Mouse (Mus musculus) heart, embryonic 15.5 days (tissue): ENCODE data around the gene Mmrn1. TPM values are rescaled to one million over a fixed set of nuclear protein-coding genes. Genes with fewer than 3 reads are reported as not detected.

Source experiments
- ATAC-seq: fragments of 200-750 bp; cut with Nextera tagmentation; replicated peaks from 2 replicates; pipeline ENCODE4 v1.8.0; 2017; ENCODE audit warnings: low read depth, moderate TSS enrichment; ENCODE audit not compliant: insufficient number of reproducible peaks, insufficient read depth, low FRiP score
- H3K27ac ChIP-seq: fragments of 300-500 bp; sonication (generic); 2 replicates; pipeline ENCODE4 v1.5.1; 2015; ENCODE audit warnings: mild to moderate bottlenecking, inconsistent platforms
- H3K27me3 ChIP-seq: fragments of 300-500 bp; sonication (generic); 2 replicates; pipeline ENCODE4 v1.6.1; 2015; ENCODE audit warnings: inconsistent platforms
- H3K36me3 ChIP-seq: fragments of 300-500 bp; sonication (generic); 2 replicates; pipeline ENCODE4 v1.6.1; 2015; ENCODE audit warnings: mild to moderate bottlenecking, inconsistent platforms
- H3K4me1 ChIP-seq: fragments of 300-500 bp; sonication (generic); replicated peaks from 2 replicates; pipeline ENCODE4 v1.6.1; 2015; ENCODE audit warnings: inconsistent platforms
- H3K4me2 ChIP-seq: fragments of 300-500 bp; sonication (generic); 2 replicates; pipeline ENCODE4 v1.6.1; 2015; ENCODE audit warnings: inconsistent platforms, mild to moderate bottlenecking, moderate library complexity
- H3K4me3 ChIP-seq: fragments of 300-500 bp; sonication (generic); 2 replicates; pipeline ENCODE4 v1.5.1; 2015; ENCODE audit warnings: mild to moderate bottlenecking, inconsistent platforms
- H3K9ac ChIP-seq: fragments of 300-500 bp; sonication (generic); 2 replicates; pipeline ENCODE4 v1.6.1; 2015; ENCODE audit warnings: mild to moderate bottlenecking, inconsistent platforms
- H3K9me3 ChIP-seq: fragments of 300-500 bp; sonication (generic); replicated peaks from 2 replicates; pipeline ENCODE4 v1.6.1; 2016; ENCODE audit warnings: inconsistent platforms
- WGBS: fragments of 180-500 bp; shearing (Covaris S2); methylation state at CpG from one replicate; pipeline ENCODE4 v1.1.7; 2015; ENCODE audit warnings: mixed read lengths; 5-methylcytosine and 5-hydroxymethylcytosine counted together
- polyA plus RNA-seq: library from polyadenylated mRNA; unstranded; fragments of >200 nt; fragmentation: Nextera tagmentation; extraction: Ambion mirVana; gene quantifications from 2 replicates; pipeline ENCODE4 v1.2.1, GENCODE M21; 2015

Mmrn1 gene
- polyA plus RNA-seq, 1 experiment from 2014 or later: 4.3 TPM

DNA sequence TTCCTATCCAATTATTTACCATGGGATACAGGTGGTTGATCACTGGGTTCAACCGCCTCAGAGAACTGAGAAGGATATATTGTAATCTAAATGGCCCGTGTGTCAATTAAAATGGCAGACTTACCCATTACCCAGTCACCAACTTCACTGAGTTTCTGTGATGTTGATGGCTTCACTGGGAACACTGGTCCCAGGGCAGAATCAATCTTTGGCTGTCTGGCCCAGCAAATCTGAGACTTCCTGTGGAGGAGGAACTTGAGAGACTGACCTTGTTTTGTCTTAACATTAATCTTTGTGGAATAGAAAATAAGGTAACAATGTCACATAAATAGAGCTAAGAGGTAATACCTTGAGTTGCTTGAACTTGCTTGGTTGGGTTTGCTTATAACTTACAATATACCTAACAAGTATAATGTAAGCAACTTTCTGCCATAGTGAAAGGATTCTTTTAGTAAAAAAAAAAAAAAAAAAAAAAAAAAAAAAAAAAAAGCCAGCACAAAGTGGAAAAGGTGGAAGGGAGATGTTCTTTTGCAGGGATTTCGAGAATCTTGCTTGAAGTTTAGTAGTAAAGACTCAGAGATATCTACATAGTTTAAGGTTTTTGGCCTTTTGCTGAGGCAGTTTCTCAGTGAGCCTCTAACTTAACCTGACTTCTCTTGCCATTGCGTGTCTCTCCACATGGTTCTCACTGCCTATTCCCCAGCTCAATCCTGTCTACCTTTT lies 68.8 kb downstream of the Mmrn1 start:
- no peaks in the 10 kb centered on the region for H3K9me3 ChIP-seq
- H3K36me3 ChIP-seq: no peaks in the 10 kb centered on the region
- no peak overlapping the region for H3K4me3 ChIP-seq
- ATAC-seq: no peak
- no peak overlapping the region for H3K4me2 ChIP-seq
- H3K4me1 ChIP-seq: no peaks in the 10 kb centered on the region
- no peak overlapping the region for H3K9ac ChIP-seq
- no peaks in the 10 kb centered on the region for H3K27me3 ChIP-seq
- WGBS: 75% methylated on average over 4 of the region's 4 CpGs
- no peak overlapping the region for H3K27ac ChIP-seq

DNA sequence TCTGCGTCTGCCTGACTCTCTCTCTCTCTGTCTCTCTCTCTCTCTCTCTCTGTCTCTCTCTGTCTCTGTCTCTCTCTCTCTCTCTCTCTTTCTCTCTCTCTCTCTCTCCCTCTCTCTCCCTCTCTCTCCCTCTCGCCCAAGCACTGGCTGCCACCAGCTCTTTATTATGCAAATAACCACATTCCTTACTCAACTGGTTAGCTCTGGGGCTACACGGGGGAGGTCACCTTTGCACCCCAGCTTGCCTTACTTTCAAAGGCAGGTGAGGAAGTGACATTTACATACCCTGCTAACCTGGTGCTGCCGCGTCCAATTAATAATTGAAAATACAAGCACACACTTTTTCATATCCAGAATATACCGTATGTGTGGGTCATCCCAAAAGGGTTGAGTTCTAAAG lies 69.3 kb downstream of the Mmrn1 start:
- Histone ChIP-seq H3K36me3 (no peaks in the 10 kb centered on the region), H3K4me1 (no peaks in the 10 kb centered on the region), H3K4me3 (no peak overlapping the region), H3K9me3 (no peaks in the 10 kb centered on the region), H3K9ac (no peak overlapping the region), H3K27ac (no peak overlapping the region), H3K4me2 (0 out of 2 replicates have a peak overlapping the region, but pooled peaks have one; percentile 2), H3K27me3 (no peaks in the 10 kb centered on the region)
- WGBS: 26% methylated on average over 6 of the region's 6 CpGs
- ATAC-seq: no peak

DNA sequence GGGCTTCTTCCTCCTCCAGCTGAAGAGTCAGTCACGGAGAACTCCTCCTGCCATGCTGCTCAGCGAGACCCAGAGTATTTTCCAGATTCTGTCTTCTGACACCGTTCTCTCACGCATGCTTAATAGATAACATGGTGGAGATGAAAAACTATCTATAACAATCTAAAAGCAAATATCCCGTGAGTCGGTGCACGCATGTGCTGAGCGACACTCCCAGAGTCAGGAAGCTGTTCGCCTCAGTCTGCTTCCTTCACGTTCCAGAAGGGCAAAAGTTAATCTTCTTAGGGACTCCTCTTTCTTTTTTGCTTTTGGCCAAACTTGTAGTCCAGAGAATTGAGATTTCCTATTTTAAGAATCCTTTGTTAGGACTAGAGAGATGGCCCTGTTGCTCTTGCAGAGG lies 69.7 kb downstream of the Mmrn1 start:
- Histone ChIP-seq H3K9ac (no peak overlapping the region), H3K4me1 (no peaks in the 10 kb centered on the region), H3K9me3 (no peaks in the 10 kb centered on the region), H3K4me3 (no peak overlapping the region), H3K27ac (no peak overlapping the region), H3K4me2 (0 out of 2 replicates have a peak overlapping the region, but pooled peaks have one; percentile 2), H3K27me3 (no peaks in the 10 kb centered on the region), H3K36me3 (no peaks in the 10 kb centered on the region)
- no peak for ATAC-seq
- WGBS: 36% methylated on average over 10 of the region's 10 CpGs

DNA sequence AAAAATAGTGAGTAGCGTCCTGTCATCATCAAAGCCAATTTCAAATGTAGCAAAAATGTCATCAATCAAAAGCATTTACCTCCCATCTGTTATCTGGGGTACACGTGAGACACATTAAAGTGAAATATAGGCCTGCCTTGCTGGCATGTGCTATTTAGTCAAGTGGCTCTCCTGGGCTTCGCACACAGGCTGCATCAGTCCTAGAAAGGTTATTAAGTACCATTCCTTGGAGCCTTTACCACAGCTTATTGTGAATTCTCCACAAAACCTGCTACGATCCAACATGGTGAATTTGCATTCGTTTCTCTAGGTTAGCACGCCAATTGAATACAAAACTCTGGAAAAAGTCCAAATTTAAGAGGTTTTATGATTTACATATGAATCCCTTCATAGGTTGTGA lies 70.8 kb downstream of the Mmrn1 start:
- Histone ChIP-seq H3K4me3 (no peak overlapping the region), H3K9ac (no peak overlapping the region), H3K36me3 (no peaks in the 10 kb centered on the region), H3K4me1 (no peaks in the 10 kb centered on the region), H3K27me3 (no peaks in the 10 kb centered on the region), H3K9me3 (no peaks in the 10 kb centered on the region), H3K27ac (no peak overlapping the region), H3K4me2 (no peak overlapping the region)
- 76% methylated on average over 6 of the region's 6 CpGs for WGBS
- no peak for ATAC-seq

DNA sequence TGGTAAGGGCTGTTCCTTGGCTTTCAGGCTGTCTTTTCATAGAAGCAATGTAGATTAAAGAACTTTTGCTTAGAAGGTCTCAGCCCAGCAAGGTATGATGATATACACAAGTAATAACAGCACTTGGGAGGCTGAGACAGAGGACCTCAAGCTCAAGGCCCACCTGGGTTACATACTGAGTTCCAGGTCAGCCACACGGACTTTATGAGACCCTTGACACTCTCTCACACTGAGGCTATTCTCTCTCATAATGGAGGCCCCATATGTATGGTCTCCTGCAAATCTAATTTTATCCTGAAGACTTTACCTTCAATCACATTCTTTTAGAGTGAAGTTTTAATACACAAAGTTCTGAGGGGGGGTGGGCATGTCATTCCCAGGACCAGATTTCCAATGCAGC lies 71.6 kb downstream of the Mmrn1 start:
- no peak overlapping the region for H3K9ac ChIP-seq
- H3K9me3 ChIP-seq: no peaks in the 10 kb centered on the region
- no peak overlapping the region for H3K4me2 ChIP-seq
- no peak for ATAC-seq
- H3K36me3 ChIP-seq: no peaks in the 10 kb centered on the region
- no peak overlapping the region for H3K4me3 ChIP-seq
- WGBS: 62% methylated on average over 1 of the region's 1 CpGs
- H3K27me3 ChIP-seq: no peaks in the 10 kb centered on the region
- H3K4me1 ChIP-seq: no peaks in the 10 kb centered on the region
- H3K27ac ChIP-seq: no peak overlapping the region

DNA sequence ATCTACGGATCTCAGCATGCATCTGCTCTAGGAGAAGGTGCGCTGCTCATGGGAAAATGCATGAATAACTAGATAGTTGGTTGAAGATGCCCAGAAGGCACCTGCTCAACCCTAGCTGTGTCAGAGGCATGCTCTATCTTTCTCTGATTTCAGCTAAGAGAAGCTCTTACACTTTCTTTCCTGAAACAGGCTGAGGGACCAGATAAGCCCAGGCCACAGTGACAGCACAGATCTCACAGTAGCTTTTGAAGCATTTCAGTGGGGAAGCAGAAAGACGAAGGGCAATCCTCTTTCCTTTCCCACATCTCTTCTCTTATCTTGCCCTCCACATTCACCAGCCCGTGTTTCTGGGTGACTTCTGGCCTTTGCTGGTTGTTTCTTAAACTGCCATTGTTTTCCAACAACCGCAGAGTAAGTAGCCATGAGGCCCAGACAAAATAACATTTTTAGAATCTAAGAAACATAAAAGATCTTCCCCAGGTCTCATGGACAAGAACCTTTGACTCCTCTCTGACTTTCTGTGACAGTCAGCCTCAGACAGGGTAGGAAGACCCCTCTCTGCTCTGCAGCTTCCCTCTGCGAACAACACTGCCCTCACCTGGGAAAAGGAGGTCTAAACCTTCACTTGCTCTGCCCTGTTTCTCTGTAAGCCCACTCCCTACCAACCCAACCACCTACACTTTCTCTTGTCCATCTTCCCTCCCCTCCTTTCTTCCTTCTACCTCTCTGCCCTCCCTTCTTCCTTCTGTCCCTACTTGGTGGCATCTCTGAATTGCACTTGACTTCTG lies 76.4 kb downstream of the Mmrn1 start:
- H3K4me3 ChIP-seq: no peak overlapping the region
- H3K9ac ChIP-seq: no peak overlapping the region
- no peaks in the 10 kb centered on the region for H3K9me3 ChIP-seq
- no peak for ATAC-seq
- WGBS: 68% methylated on average over 6 of the region's 6 CpGs
- no peaks in the 10 kb centered on the region for H3K4me1 ChIP-seq
- no peaks in the 10 kb centered on the region for H3K27me3 ChIP-seq
- no peak overlapping the region for H3K27ac ChIP-seq
- H3K4me2 ChIP-seq: no peak overlapping the region
- no peaks in the 10 kb centered on the region for H3K36me3 ChIP-seq

DNA sequence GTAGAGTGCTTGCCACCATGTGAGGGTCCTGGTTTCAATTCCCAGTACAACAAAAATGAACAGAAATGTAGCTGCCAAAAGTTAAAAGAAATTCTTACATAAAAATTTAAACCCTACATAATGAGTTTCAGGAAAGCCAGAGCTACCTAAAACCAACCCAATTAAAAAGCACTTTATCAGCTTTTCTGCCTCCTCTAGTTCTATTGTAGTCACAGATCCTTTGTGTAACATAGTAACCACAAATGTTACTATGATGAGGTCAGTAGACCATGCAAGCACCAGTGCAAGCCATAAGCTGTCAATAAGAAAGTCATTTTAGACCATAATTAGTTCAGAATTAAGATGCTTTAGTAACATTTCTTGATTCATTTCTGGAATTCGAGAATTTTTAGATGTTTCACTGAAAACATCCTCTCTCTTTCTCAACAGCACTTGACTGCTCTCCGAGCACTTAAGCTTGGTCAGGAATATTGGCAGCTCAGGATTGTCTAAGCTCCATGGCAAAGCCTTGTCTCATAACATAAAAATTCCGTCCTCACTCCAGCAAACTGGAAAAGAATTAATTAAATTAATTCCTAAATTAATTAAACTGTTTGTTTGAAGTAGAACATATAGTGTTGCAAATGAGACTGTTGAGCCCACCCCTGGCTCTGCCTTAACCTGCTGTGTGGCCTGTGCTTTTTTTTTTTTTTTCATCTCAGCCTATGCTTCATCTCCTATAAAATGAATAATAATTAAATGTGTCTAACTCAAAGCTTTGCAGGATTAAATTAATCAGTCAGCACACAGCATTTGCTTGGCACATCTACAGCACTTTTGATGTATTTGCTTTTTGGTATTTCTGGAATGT lies 79.4 kb downstream of the Mmrn1 start:
- Histone ChIP-seq H3K9me3 (no peaks in the 10 kb centered on the region), H3K4me3 (no peak overlapping the region), H3K36me3 (no peaks in the 10 kb centered on the region), H3K27me3 (no peaks in the 10 kb centered on the region), H3K4me2 (no peak overlapping the region), H3K4me1 (no peaks in the 10 kb centered on the region), H3K9ac (no peak overlapping the region), H3K27ac (no peak overlapping the region)
- 70% methylated on average over 3 of the region's 3 CpGs for WGBS
- no peak for ATAC-seq

DNA sequence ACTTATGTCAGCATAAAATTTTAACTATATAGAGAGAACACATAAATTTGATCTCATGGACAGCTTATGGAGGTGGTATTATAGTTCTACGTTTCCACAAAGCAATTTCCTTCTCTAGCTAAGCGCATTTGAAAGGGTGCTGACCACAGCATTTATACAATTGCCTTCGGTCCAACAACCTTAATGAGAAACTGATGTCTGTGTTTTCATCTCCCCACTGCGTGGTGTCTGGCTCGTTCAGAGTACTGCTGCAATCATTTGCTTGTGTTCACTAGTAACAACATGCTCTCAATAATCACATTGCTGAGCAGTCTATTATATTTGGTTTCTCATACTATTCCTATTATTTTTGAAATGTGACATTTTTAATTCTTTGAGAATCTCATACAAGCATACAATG lies 89.0 kb downstream of the Mmrn1 start:
- 75% methylated on average over 5 of the region's 5 CpGs for WGBS

DNA sequence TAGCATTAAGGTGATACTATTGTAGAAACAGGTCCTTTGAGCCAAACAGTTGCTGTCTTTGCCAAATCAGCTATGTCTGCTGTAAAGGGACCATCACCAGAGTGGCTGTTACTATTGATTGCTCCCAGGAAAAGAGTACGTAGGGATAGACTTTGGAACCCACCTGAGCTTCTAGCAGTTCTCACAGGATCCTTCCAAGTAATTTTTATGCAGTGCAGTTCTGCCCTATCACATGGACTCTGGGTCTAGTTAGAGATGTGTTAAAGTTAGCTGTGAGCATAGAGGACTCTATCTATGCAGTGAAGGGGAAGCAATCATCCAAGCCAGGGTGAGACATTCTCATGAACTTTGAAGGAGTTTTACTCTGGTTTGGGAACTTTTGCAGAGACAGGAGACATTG lies 94.9 kb downstream of the Mmrn1 start:
- H3K9me3 ChIP-seq: no peaks in the 10 kb centered on the region
- no peak overlapping the region for H3K9ac ChIP-seq
- WGBS: 72% methylated on average over 1 of the region's 1 CpGs
- no peak overlapping the region for H3K27ac ChIP-seq
- H3K4me3 ChIP-seq: no peak overlapping the region
- no peaks in the 10 kb centered on the region for H3K4me1 ChIP-seq
- no peaks in the 10 kb centered on the region for H3K36me3 ChIP-seq
- no peak overlapping the region for H3K4me2 ChIP-seq
- ATAC-seq: no peak
- H3K27me3 ChIP-seq: no peaks in the 10 kb centered on the region

More for the DNA sequence above, 89.0 kb downstream of the Mmrn1 start:
- H3K4me2 ChIP-seq: no peak overlapping the region
- H3K27me3 ChIP-seq: no peaks in the 10 kb centered on the region
- H3K9ac ChIP-seq: no peak overlapping the region
- H3K36me3 ChIP-seq: no peaks in the 10 kb centered on the region
- no peak overlapping the region for H3K27ac ChIP-seq
- no peak overlapping the region for H3K4me3 ChIP-seq
- H3K4me1 ChIP-seq: no peaks in the 10 kb centered on the region
- no peak for ATAC-seq
- no peaks in the 10 kb centered on the region for H3K9me3 ChIP-seq

DNA sequence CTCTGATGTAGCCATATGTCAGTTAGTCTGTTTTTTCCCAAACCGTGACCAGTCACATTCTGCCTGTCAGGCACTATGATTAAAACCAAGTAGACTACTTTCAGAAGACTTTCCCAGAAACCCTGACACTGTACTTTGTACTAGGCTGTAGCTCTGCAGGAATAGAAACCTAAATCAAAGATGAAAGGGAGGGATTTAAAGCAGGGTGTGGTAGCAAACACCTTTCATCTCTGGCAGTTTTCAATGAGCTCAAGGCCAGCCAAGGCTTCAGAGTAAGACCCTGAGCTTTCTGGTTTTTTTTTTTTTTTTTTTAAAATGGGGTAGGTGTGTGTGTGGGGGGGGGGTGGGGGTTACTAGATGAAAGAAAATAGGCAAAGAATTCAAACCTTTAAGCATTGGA lies 96.2 kb downstream of the Mmrn1 start:
- no peaks in the 10 kb centered on the region for H3K9me3 ChIP-seq
- no peak overlapping the region for H3K27ac ChIP-seq
- WGBS: 66% methylated on average over 1 of the region's 1 CpGs
- no peak for ATAC-seq
- no peaks in the 10 kb centered on the region for H3K4me1 ChIP-seq
- no peak overlapping the region for H3K9ac ChIP-seq
- no peaks in the 10 kb centered on the region for H3K36me3 ChIP-seq
- no peak overlapping the region for H3K4me3 ChIP-seq
- H3K27me3 ChIP-seq: no peaks in the 10 kb centered on the region
- H3K4me2 ChIP-seq: no peak overlapping the region

DNA sequence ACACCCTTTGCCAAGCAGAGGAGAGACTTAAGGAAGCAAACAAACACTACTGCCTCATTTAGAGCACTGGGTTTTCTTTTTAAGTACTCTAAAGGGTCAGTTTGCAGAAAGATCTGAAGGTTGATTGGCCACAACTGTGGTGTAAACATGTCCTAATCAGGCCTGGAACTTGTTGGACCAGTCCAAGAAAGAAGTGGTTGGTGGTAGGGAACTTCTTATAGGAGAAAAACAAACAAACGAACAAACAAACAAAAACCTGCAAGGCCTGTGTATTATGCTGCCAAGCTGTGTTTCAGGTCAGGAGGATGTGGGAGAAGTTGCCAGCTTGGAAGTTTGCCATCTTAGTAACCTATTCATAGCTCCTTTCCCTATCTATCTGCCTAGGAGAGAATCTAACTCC lies 108.5 kb downstream of the Mmrn1 start:
- no peak for ATAC-seq
- WGBS: 71% methylated on average over 1 of the region's 1 CpGs
- H3K27ac ChIP-seq: no peak overlapping the region
- H3K4me1 ChIP-seq: no peaks in the 10 kb centered on the region
- no peaks in the 10 kb centered on the region for H3K27me3 ChIP-seq
- H3K9me3 ChIP-seq: no peaks in the 10 kb centered on the region
- no peak overlapping the region for H3K9ac ChIP-seq
- no peak overlapping the region for H3K4me3 ChIP-seq
- H3K36me3 ChIP-seq: no peaks in the 10 kb centered on the region
- H3K4me2 ChIP-seq: no peak overlapping the region
